Mouse (Mus musculus) embryonic fibroblast, embryonic 13.5 days (primary cell): ENCODE results near the gene Unc5c.

ENCODE experiments used
- CTCF ChIP-seq: IDR thresholded peaks from 2 replicates; pipeline ENCODE4 v1.5.1; 2011; ENCODE audit warnings: mild to moderate bottlenecking, control low read depth, low read length, moderate library complexity, borderline replicate concordance; ENCODE audit not compliant: insufficient read depth
- POLR2A ChIP-seq: IDR thresholded peaks from 2 replicates; pipeline ENCODE4 v1.6.1; 2011; ENCODE audit warnings: low read depth, mild to moderate bottlenecking, control low read depth, low read length, moderate library complexity

- TF ChIP-seq POLR2A (no peak), CTCF (no peak)
Measured at GRCm38 (mm10) chr3:141809581-141809980, 344.6 kb downstream of the Unc5c start.
